Mouse (Mus musculus) A20 (cell line): Measurements from ENCODE around the gene Akr1c6.
"Not testable (repeated sequence)": the region's sequence is repeated elsewhere in the genome, so short reads cannot be mapped to it uniquely, and the experiment has no call there.

Source experiments
- DNase-seq: peaks from one replicate; pipeline ENCODE4 v3.0.0-alpha.2; 2011; ENCODE audit warnings: low read depth, low spot score

The Akr1c6 gene

DNA sequence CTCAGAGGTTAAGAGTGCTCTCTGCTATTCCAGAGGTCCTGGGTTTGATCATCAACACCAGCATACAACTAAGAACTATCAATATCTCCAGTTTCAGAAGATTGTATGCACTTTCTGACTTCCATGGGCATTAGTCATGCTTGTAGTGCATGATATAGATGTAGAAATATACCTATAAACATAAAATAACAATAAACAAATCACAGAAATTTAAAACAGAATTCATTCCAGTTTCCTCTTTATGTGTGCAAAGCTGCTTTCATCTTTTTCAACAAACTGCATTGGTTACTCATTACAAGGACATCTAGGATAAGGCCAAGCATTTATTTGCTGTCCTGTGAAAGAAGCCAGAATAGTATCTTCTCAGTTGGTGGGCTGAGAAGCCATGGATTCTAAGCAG is at the start of gene Akr1c6:
TSS of gene Akr1c6 (plus strand) at position 301 of the 400 bp plus-strand sequence.
- DNase-seq: no peak

DNA sequence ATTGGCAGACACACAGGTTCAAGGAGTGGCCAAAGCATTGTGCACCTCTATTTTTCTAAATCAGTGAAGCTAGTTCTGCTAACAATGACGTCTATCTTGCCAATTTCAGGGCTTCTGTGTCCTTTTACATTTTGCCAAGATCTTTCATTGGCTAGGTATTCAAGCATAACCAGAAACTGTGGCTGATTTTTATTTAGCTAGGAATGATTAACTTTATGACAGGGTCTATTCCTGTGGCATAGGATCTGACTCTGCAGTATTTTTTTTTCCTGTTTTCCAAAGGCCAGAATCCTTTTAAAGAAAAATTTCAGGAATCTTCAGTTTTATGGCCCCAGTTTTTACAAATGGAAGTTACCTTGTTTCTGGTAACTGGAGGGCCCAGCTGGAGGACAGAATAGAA is 49.2 kb upstream of the Akr1c6 start:
- DNase-seq: no peak

DNA sequence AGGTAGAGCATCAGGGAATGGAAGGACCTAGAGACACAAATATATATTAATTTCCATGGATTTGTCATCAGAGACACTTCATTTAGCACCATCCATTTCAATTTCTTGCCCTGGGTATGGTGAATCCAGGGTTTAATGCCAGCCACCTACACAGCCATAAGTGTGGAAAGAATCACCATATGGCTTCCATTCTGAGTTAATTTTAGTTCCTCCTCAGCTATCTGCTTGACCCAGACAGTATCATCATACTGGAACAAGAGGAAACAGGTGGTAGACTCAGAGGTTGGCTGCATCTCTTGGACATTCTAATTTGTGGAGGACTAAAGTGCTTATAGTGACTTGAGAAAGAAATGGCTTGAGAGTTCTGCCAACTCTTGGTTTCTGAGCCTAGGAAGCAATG is 48.6 kb upstream of the Akr1c6 start:
- no peak for DNase-seq

DNA sequence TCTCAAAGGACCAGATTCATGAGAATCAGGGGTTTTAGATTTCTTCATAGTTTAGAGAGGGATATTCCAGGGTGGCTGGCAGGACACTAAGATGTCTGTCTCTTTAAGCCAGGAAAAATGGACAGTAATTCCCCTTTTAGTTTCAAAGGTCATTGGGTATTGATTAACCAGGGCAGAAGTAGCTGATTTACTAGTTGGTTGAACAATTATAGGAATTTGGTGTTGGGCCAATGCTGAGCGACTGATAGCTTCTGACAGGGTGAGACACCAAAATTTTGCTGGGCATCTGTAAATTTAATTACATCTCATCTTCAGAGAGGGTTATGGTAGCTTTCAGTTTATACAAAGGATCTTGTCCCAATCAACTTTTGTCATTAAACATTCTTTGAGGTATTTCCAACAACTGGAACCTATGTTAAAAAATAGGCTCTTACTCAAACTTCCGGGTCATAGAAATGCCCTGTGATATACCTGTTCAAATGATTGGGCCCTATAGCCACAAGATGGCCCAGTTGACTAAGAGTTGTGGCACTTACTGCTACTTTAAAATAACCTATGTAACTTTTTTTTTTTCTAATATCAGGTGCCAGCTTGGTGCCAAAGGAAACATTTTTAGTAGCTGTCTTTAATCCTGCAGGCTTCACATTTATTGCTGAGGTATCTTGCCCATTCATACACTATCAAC is 45.2 kb upstream of the Akr1c6 start:
- DNase-seq: no peak

DNA sequence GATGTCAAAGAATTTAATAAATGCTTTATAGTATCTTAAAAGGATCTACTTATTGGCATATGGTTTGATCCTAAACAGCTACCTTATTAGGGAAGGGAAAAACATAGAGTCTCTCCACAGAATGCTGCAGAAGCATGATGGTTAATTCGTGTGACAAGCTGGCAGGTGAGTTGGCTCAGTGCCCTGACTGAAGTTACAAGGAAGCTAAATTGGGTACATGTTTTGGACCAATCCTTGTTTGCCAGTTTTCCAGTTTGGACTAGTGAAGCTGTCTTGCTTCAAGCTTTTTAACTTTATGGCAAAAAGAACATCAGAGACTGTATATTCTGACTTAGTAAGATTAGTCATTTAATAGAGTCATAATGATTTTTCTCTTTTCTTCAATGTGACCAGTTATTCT is 33.7 kb upstream of the Akr1c6 start:
- not testable (repeated sequence) for DNase-seq

DNA sequence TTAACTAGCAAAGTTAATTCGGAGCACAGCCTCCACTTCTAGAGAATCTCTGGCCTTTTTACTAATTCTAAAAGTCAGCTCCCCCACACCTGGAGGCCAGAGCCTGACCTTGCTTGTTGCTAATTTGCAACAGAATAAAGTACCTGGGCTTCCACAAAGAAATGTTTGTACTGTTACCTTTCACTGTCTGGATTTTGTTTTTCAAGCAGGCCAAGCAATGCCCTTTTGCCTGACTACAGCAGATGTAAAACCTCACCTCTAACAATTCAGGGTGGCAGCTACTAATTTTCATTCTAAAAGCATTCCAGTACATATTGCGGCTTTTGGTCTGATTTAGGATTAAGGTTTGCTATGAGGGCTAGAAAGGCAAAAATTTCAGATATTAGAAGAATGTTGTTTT is 33.3 kb upstream of the Akr1c6 start:
- no peak for DNase-seq

DNA sequence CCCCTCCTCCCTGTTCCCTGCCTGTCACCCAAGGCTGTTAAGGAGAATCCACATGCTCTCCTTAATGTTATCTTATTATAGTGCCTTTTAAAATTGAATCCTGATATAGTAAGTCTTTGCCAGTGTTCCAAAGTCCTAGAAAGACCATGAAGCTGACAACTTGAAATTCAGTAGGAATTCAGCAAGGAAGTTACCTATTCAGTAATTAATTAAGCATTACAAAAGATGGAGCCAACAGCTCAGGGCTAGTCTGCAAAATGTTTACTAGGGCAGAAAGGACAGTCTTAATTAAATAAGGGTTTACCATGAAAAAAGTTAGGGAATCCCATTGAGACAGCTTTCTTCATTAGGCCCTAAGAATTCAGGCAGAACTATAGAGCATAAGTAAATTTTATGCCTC is 31.9 kb upstream of the Akr1c6 start:
- no peak for DNase-seq

DNA sequence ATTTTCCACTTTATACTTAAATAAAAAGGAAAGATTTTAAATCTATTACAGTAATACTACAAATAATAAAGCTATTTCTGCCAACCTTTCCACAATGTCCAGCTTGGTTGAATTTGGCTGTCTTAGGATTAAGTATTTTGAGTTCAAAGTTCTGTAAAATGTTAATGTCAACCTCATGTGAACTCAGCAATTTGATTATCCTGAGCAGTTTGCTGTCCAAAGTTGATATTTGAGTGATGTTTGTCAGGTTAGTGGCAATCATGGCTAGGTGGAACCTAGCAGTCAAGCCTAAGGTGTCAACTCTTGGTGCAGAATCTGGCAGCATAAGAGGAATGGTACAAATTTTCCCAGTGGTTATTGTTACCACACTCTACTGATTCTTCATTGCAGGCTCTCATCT is 29.4 kb upstream of the Akr1c6 start:
- no peak for DNase-seq

DNA sequence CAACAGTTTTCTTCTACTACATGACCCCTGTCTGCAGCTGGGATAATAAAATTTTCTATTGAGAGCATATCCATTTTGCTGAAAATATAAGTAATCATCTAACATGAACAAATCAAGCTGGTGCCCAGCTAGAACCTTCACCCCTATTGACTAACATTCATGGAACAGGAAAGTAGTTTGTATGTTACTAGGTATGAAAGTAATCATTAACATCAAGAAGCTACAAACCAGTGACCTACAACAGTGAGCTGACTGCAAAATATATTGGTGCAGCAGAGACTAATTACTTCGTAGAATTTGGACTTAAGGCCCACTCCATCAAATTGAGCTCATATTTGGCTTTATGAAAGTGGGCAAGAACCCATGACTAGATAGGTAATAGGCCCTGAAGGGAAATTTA is 27.3 kb upstream of the Akr1c6 start:
- DNase-seq: no peak

DNA sequence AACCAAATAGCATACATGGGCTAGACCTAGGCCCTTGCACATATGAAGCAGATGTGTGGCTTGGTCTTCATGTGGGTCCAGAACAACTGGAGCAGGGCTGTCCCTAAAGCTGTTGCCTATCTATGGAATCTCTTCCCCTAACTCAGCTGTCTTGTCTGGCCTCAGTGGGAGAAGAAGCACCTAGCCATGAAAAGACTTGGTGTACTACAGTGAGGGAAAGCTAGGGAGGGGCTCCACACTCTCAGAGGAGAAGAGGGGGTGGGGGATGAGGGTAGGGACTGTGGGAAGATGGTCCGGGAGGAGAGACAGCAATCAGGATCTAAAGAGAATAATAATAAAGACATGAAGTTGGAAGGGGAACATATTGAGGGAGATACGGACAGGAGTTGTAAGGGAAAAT is 5.5 kb upstream of the Akr1c6 start:
- no peak for DNase-seq

DNA sequence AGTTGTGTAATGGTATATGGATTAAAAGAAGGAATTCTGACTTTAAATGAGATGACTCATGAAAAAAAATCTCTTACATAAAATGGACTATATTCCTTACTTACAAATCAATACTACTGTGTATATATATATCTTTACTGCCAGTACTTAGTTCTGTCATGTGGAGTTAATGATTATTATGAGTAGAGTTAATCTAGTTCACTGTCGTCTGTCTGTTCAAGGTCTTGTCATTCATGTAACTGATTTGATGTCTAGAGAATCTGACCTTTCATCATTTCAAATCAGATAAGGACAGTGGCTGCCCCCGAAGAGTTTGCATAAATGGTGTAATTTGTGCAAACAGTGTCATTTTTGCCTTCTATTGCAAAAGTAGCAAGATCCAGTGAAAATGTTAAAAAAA is 5.1 kb upstream of the Akr1c6 start:
- DNase-seq: no peak

DNA sequence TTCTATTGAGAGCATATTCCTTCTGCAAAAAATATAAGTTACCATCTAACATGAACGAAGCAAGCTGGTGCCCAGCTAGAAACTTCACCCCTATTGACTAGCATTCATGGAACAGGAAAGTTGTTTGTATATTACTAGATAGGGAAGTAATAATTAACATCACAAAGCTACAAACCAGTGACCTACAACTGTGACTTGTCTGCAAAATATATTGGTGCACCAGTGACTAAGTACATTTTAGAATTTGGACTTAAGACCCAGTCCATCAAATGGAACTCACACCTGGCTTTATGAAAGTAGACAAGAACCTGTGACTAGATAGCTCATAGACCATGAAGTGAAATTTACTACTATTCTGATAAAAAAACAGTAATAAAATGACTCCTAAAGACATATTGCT is 3.0 kb upstream of the Akr1c6 start:
- no peak for DNase-seq

DNA sequence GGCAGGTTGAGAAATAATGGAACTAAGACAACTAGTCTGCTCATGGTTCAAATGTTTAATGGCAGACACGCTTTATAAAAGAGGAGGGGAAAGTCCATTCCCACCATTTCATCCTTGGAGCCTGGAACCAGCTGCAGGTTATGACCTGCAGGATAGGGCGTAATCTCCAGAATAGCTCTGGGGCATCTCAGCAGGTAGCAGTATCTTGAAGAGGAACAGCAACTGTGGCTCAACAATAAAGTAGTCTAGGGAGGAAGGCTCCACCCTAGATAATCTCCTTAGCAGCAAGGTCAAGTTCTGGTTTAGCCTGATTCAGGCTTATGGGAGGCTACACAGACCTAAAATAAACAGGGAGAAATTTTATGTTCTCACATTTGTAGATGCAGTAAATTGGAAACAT is 31.5 kb downstream of the Akr1c6 start:
- DNase-seq: no peak

DNA sequence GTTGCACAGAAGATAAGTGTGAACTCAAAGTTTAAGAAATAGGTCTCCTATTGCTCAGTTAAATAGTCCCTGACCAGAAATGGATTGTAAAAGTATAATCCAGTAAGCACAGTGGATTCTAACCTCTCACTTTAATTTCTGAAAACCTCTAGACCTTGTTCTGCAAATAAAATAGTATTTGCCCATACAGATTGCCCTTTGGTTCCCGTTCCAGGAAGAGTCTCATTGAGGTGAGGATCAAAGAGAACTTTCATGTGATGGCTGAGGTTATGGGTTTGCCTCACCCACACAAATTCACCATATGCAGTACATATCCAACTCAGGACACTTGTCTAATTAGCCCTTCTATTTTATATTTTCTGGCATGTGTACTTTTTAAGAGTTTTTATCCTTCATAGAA is 33.8 kb downstream of the Akr1c6 start:
- DNase-seq: no peak
